In genomic region chr11:23682561-23682960, GRCm38 (mm10) we compare ENCODE assay signal across 29 mouse cellular contexts. TPM values are rescaled to one million over a fixed set of nuclear protein-coding genes. Genes with fewer than 3 reads are reported as not detected.
DNase-seq lines count a peak whose midpoint lies in the region; ATAC-seq and TF ChIP-seq lines count a peak whose summit lies in the region.
"Had no signal": no experiment of that assay in that cellular context is flagged by ENCODE, and none has a peak within 500 bp of the region (broad histone marks: within the 10 kb centered on the region; RNA-seq: fewer than 3 reads in every experiment).

No protein-coding gene starts in this region.

- ATAC-seq in intestine, postnatal 0 days, result no peak
- ATAC-seq: forebrain, embryonic 15.5 days; hindbrain, postnatal 0 days; inflammation-experienced regulatory T-cells, adult 6 months had no signal

- TF ChIP-seq EP300 in CH12.LX (IDR thresholded peaks at IDR 0.05; ENCODE audit: low read length), result no peak

- no peaks in the 10 kb centered on the region for H3K9me3 ChIP-seq in CH12.LX (replicated peaks; ENCODE audit: low read length)
- H3K9me3 ChIP-seq in intestine, postnatal 0 days (ENCODE audit: control insufficient read depth), result no peaks in the 10 kb centered on the region
- H3K9me3 ChIP-seq: embryonic facial prominence, embryonic 10.5 days; embryonic facial prominence, embryonic 13.5 days; forebrain, embryonic 12.5 days; forebrain, embryonic 15.5 days; heart, embryonic 13.5 days had no signal

- TF ChIP-seq POLR2A in CH12.LX (IDR thresholded peaks at IDR 0.05; ENCODE audit: low read depth, low read length), result no peak

- peaks cover 13 to 56% of the 10 kb centered on the region in 2 experiments for H3K4me1 ChIP-seq in CH12.LX (ENCODE audit: control insufficient read depth in 1 of 2, insufficient read depth in 2 of 2)
- no peaks in the 10 kb centered on the region for H3K4me1 ChIP-seq in intestine, postnatal 0 days (replicated peaks; ENCODE audit: control insufficient read depth, insufficient read depth, low read length)
- H3K4me1 ChIP-seq: embryonic facial prominence, embryonic 10.5 days; embryonic facial prominence, embryonic 13.5 days; forebrain, embryonic 12.5 days; forebrain, embryonic 15.5 days; heart, embryonic 13.5 days had no signal

- H3K27ac ChIP-seq in CH12.LX (ENCODE audit: insufficient read depth, low read depth) (no peak overlapping the region), macrophage (peak overlapping the region; percentile 68)
- no peak overlapping the region for H3K27ac ChIP-seq in intestine, postnatal 0 days (ENCODE audit: low read depth, low read length)
- H3K27ac ChIP-seq: embryonic facial prominence, embryonic 10.5 days; embryonic facial prominence, embryonic 13.5 days; forebrain, embryonic 12.5 days; forebrain, embryonic 15.5 days; gastrocnemius, adult 2 months; heart, embryonic 13.5 days; hindbrain, embryonic 14.5 days; hindbrain, postnatal 0 days had no signal

- H3K4me3 ChIP-seq in CH12.LX (replicated peaks in 1 of 3; ENCODE audit: low read depth in 2 of 3, low read length in 2 of 3, poor library complexity in 1 of 3) (no peak overlapping the region), macrophage (ENCODE audit: inconsistent target) (no peak overlapping the region)
- H3K4me3 ChIP-seq in intestine, postnatal 0 days (ENCODE audit: low read depth, low read length), result no peak overlapping the region
- H3K4me3 ChIP-seq: embryonic facial prominence, embryonic 10.5 days; embryonic facial prominence, embryonic 13.5 days; erythroblast, embryonic 14.5 days; forebrain, embryonic 12.5 days; forebrain, embryonic 15.5 days; gastrocnemius, adult 2 months; heart, embryonic 13.5 days had no signal

- H3K4me2 ChIP-seq in CH12.LX (ENCODE audit: insufficient read depth, low read depth, poor library complexity, severe bottlenecking), result no peak overlapping the region
- H3K4me2 ChIP-seq in intestine, postnatal 0 days (replicated peaks; ENCODE audit: low read depth), result no peak overlapping the region
- H3K4me2 ChIP-seq: embryonic facial prominence, embryonic 13.5 days; forebrain, embryonic 12.5 days; forebrain, embryonic 15.5 days; heart, embryonic 13.5 days; hindbrain, embryonic 14.5 days had no signal

- DNase-seq in spleen, postnatal 36 days (ENCODE audit: low spot score in 2 of 2), result peak; percentile 25 to 38
- DNase-seq in spleen, postnatal 10 days (ENCODE audit: low spot score in 2 of 2), result no peak
- DNase-seq in CH12.LX (ENCODE audit: extremely low read depth), result peak; percentile 24
- peak; percentile 63 for DNase-seq in splenic B cell, adult 2 months (ENCODE audit: low read depth, low spot score)
- no peak for DNase-seq in adrenal gland, postnatal 25 days
- DNase-seq in adrenal gland, adult (ENCODE audit: inconsistent age in 2 of 2, low spot score in 1 of 2), result no peak
- DNase-seq: adrenal gland, adult 8-10 months; adrenal gland, postnatal 36 days; cerebellum, adult 11 months; cerebellum, adult 2 months; cerebellum, adult 9-11 months; cerebellum, postnatal 25 days; embryo, embryonic 11 days; gastrocnemius, adult 2 months; gastrocnemius, postnatal 25 days; heart, adult 18-20 months; heart, postnatal 14 days; heart, postnatal 4 days had no signal

- TF ChIP-seq RAD21 in CH12.LX (IDR thresholded peaks at IDR 0.05; ENCODE audit: low read depth, low read length), result no peak

- in situ Hi-C loops in CH12.LX (cut with MboI; ENCODE audit: low pct_ligation_motif_present, low pct_unique_long_range_greater_than_20kb, low sequenced_read_pairs), result loop anchor here (5.0 to 25.0 kb wide), 2 partner anchors 180 to 270 kb away; no protein-coding TSS in a partner anchor

- H3K79me2 ChIP-seq in CH12.LX (replicated peaks; ENCODE audit: control insufficient read depth, extremely low read depth, insufficient read depth, poor library complexity, severe bottlenecking), result peaks cover 18% of the 10 kb centered on the region
- peaks cover 20% of the 10 kb centered on the region; the same call in 1 of the 2 replicates for H3K79me2 ChIP-seq in macrophage (ENCODE audit: inconsistent target)

- dilution Hi-C loops in CH12.LX (cut with MboI; ENCODE audit: extremely low pct_ligation_motif_present, extremely low pct_unique_long_range_greater_than_20kb, low sequenced_read_pairs), result no loop called here

- H3K27me3 ChIP-seq in CH12.LX (replicated peaks), result no peaks in the 10 kb centered on the region
- no peaks in the 10 kb centered on the region for H3K27me3 ChIP-seq in splenic B cell, adult 2 months (ENCODE audit: control insufficient read depth, insufficient read depth, low read length, poor library complexity, severe bottlenecking)
- H3K27me3 ChIP-seq in intestine, postnatal 0 days (replicated peaks; ENCODE audit: control insufficient read depth, insufficient read depth, low read length), result no peaks in the 10 kb centered on the region
- H3K27me3 ChIP-seq: embryonic facial prominence, embryonic 13.5 days; forebrain, embryonic 12.5 days; forebrain, embryonic 15.5 days; heart, embryonic 13.5 days had no signal

- no peak for TF ChIP-seq CTCF in CH12.LX (conservative IDR thresholded peaks at IDR 0.05 in 1 of 2, IDR thresholded peaks at IDR 0.05 in 1 of 2; ENCODE audit: low read depth in 2 of 2, low read length in 2 of 2)
- TF ChIP-seq CTCF in intestine, postnatal 0 days (IDR thresholded peaks at IDR 0.05; ENCODE audit: low read depth), result no peak

- H3K9ac ChIP-seq in CH12.LX (ENCODE audit: insufficient read depth, low read depth), result peak overlapping the region; percentile 10; the same call in 1 of the 2 replicates
- H3K9ac ChIP-seq in intestine, postnatal 0 days (ENCODE audit: low read depth, low read length), result no peak overlapping the region
- H3K9ac ChIP-seq: embryonic facial prominence, embryonic 13.5 days; forebrain, embryonic 12.5 days; forebrain, embryonic 15.5 days; heart, embryonic 13.5 days; hindbrain, embryonic 14.5 days had no signal

- 18% methylated on average over 5 of the region's 5 CpGs for WGBS in macrophage (ENCODE audit: missing documents)
- WGBS in intestine, postnatal 0 days, result 88% methylated on average over 5 of the region's 5 CpGs

- H3K36me3 ChIP-seq in CH12.LX (replicated peaks in 1 of 2; ENCODE audit: control insufficient read depth in 1 of 2, insufficient read depth in 1 of 2, low read length in 1 of 2) (peaks cover 46 to 80% of the 10 kb centered on the region in 2 experiments), macrophage (ENCODE audit: inconsistent target) (peaks cover 8% of the 10 kb centered on the region)
- no peaks in the 10 kb centered on the region for H3K36me3 ChIP-seq in splenic B cell, adult 2 months (ENCODE audit: control insufficient read depth, insufficient read depth, low read length, poor library complexity, severe bottlenecking)
- peaks cover 38% of the 10 kb centered on the region for H3K36me3 ChIP-seq in intestine, postnatal 0 days (ENCODE audit: control insufficient read depth, insufficient read depth)

TF ChIP-seq in CH12.LX, 34 proteins besides CTCF, POLR2A, EP300 and RAD21:
- TF ChIP-seq MYC (IDR thresholded peaks at IDR 0.05; ENCODE audit: low read depth, low read length), result no peak
- peak; percentile 4; the same call in 1 of the 2 replicates for TF ChIP-seq BHLHE40 (IDR thresholded peaks at IDR 0.05; ENCODE audit: low read depth, low read length)
- 0 out of 2 replicates have a peak, but pooled peaks have one; percentile 14 for TF ChIP-seq ZNF384 (IDR thresholded peaks at IDR 0.05; ENCODE audit: low read depth, low read length)
TF ChIP-seq in CH12.LX: peak in this region for 2.

RNA-seq across cellular contexts. Expression of gene Pex13, which starts 16.8 kb away (rescaled TPM):
- total RNA-seq in CH12.LX (2012; rRNA removed), result 20.4 and 22.6 TPM in 2 replicates
- total RNA-seq in CH12.LX (2014; rRNA removed), result 21.5 and 24.9 TPM in 2 replicates
- 42.7 and 50.7 TPM in 2 replicates for polyA plus RNA-seq in CH12.LX (2012; ENCODE audit: insufficient read length, low read depth)
- total RNA-seq in macrophage (2018; cell fraction: chromatin; rRNA removed), result 10 to 100 TPM; 10.8 to 67.5 (median 30.6) TPM
- total RNA-seq in macrophage (2018; cell fraction: cytosol; rRNA removed), result 10 to 100 TPM; 11.2 to 26.3 (median 19.0) TPM
- 10 to 100 TPM; 10.0 to 51.9 (median 26.4) TPM for total RNA-seq in macrophage (2018; cell fraction: nucleus; rRNA removed)
- 14.0 to 16.5 TPM (median 15.8 TPM) in 3 replicates for polyA plus RNA-seq in macrophage (2018)
- 73.2 and 92.9 TPM in 2 replicates for total RNA-seq in adrenal gland, postnatal 25 days (2021)
- 29.7 and 36.1 TPM in 2 replicates for polyA plus RNA-seq in intestine, postnatal 0 days (2015; fragmentation: Nextera tagmentation; extraction: Ambion mirVana)

RNA-seq across cellular contexts. Expression of gene Pus10, which starts 17.1 kb away (rescaled TPM):
- total RNA-seq in CH12.LX (2012; rRNA removed) (57.6 and 72.4 TPM in 2 replicates), CH12.LX (2014; rRNA removed) (113 and 138 TPM in 2 replicates)
- polyA plus RNA-seq in CH12.LX (2012; ENCODE audit: insufficient read length, low read depth) (92.3 and 98.1 TPM in 2 replicates), macrophage (2018) (13.4 to 17.9 TPM (median 17.4 TPM) in 3 replicates)
- total RNA-seq in macrophage (2018; cell fraction: chromatin; rRNA removed), result 100 to 1,000 TPM in 2 of 26 experiments, 10 to 100 TPM in 24; 19.7 to 105 (median 71.1) TPM
- 10 to 100 TPM; 14.6 to 33.8 (median 23.9) TPM for total RNA-seq in macrophage (2018; cell fraction: cytosol; rRNA removed)
- 10 to 100 TPM; 12.6 to 63.3 (median 40.2) TPM for total RNA-seq in macrophage (2018; cell fraction: nucleus; rRNA removed)
- 17.8 and 23.3 TPM in 2 replicates for total RNA-seq in adrenal gland, postnatal 25 days (2021)
- 9.0 and 9.6 TPM in 2 replicates for polyA plus RNA-seq in intestine, postnatal 0 days (2015; fragmentation: Nextera tagmentation; extraction: Ambion mirVana)

RNA-seq across cellular contexts. Expression of gene 0610010F05Rik, which starts 49.1 kb away (rescaled TPM):
- total RNA-seq in CH12.LX (2012; rRNA removed) (11.6 and 13.8 TPM in 2 replicates), CH12.LX (2014; rRNA removed) (18.7 and 24.0 TPM in 2 replicates)
- polyA plus RNA-seq in CH12.LX (2012; ENCODE audit: insufficient read length, low read depth) (16.4 and 18.3 TPM in 2 replicates), macrophage (2018) (12.1 to 19.8 TPM (median 14.4 TPM) in 3 replicates)
- 10 to 100 TPM; 25.3 to 90.7 (median 56.1) TPM for total RNA-seq in macrophage (2018; cell fraction: chromatin; rRNA removed)
- total RNA-seq in macrophage (2018; cell fraction: cytosol; rRNA removed), result 10 to 100 TPM; 13.2 to 20.1 (median 15.9) TPM
- total RNA-seq in macrophage (2018; cell fraction: nucleus; rRNA removed), result 10 to 100 TPM; 15.1 to 50.5 (median 30.4) TPM
- 14.1 and 16.8 TPM in 2 replicates for total RNA-seq in adrenal gland, postnatal 25 days (2021)
- 12.4 and 13.9 TPM in 2 replicates for polyA plus RNA-seq in intestine, postnatal 0 days (2015; fragmentation: Nextera tagmentation; extraction: Ambion mirVana)

Comparison
In these comparisons a context has a peak if more than half of its experiments do, and no peak if none do; other contexts are left out.
1. DNase-seq: peak in spleen, postnatal 36 days (2 of 2), CH12.LX (single experiment) and splenic B cell, adult 2 months (single experiment); none in spleen, postnatal 10 days (0 of 2), adrenal gland, postnatal 25 days (single experiment) and adrenal gland, adult (0 of 2).